Mouse (Mus musculus): ENCODE data around the gene Rragd. TPM values are rescaled to one million over a fixed set of nuclear protein-coding genes. Genes with fewer than 3 reads are reported as not detected.
A peak's percentile ranks its signal among the peaks of the same experiment; 100 is the strongest.
"Not testable (repeated sequence)": the region's sequence is repeated elsewhere in the genome, so short reads cannot be mapped to it uniquely, and the experiment has no call there.

The Rragd gene
- polyA plus RNA-seq, 1 experiment from 2014 or later: 26.6 TPM

DNA sequence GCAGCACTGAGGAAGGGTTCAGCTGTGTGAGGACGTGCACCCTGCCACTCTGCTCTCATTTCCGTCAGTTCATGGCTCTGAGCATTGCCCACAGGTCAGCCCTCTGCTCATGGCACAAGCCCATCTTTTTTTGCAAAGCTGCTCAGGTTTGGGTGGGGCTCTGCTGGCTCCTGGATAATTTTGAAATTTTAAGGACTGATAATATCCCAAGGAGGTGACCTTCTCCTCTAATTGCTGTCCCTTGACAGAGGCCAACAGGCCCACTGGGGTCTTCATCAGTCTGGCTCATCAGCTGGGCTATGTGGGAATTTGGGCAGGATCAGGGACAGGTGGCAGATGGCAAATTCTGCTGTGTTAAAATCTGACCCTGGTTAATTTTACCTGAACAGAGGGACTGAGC lies 6.5 kb downstream of the Rragd start:
- Histone ChIP-seq H3K4me1 (peaks cover 19% of the 10 kb centered on the region), H3K4me2 (replicated peaks) (no peak overlapping the region), H3K9ac (replicated peaks) (no peak overlapping the region), H3K9me3 (no peaks in the 10 kb centered on the region), H3K27ac (replicated peaks) (no peak overlapping the region), H3K4me3 (no peak overlapping the region), H3K27me3 (no peaks in the 10 kb centered on the region), H3K36me3 (no peaks in the 10 kb centered on the region)
- 77% methylated on average over 2 of the region's 2 CpGs for WGBS
- no peak for ATAC-seq (replicated peaks)

DNA sequence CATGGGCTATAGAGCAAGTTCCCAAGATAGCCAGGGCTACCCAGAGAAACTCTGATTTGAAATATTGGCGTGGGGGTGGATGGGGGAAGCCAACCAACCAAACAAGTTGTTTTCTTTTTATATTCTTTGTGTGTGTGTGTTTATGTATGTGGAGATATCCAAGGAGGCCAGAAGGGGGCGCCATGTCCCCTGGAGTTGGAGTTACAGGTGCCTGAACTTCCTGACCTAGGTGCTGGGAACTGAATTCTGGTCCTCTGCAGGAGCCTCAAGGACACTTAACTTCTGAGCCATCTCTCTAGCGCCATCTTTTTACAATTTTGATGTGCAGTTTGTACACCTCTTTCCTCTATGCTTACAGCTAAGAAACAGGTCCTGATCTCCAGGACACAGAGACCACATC lies 11.3 kb downstream of the Rragd start:
- Histone ChIP-seq H3K4me1 (no peaks in the 10 kb centered on the region), H3K4me2 (replicated peaks) (no peak overlapping the region), H3K4me3 (no peak overlapping the region), H3K27ac (replicated peaks) (no peak overlapping the region), H3K9ac (replicated peaks) (no peak overlapping the region), H3K27me3 (no peaks in the 10 kb centered on the region), H3K36me3 (no peaks in the 10 kb centered on the region), H3K9me3 (no peaks in the 10 kb centered on the region)
- WGBS: 78% methylated on average over 3 of the region's 3 CpGs
- no peak for ATAC-seq (replicated peaks)

DNA sequence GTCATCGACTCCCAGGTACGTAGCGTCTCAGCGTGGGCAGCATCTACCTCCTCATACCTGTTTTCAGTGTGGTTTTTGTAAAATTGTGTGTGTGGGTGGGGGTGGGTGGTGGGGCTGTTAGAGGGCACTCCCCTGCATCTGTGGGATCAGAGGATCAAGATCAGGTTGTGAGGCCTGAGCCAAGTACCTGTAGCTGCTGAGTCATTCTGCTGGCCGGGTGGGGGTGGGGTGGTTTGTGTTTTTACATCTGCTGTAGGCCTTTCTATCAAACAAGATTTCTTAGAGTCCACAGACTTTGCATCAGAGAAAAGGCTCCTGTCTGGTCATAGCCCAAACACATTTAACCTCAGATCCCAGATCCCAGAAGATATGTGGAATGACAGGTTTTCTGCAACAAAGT lies 13.2 kb downstream of the Rragd start:
- ATAC-seq (replicated peaks): no peak
- 97% methylated on average over 5 of the region's 5 CpGs for WGBS
- Histone ChIP-seq H3K4me2 (replicated peaks) (no peak overlapping the region), H3K4me3 (no peak overlapping the region), H3K9me3 (no peaks in the 10 kb centered on the region), H3K9ac (replicated peaks) (no peak overlapping the region), H3K27me3 (no peaks in the 10 kb centered on the region), H3K4me1 (no peaks in the 10 kb centered on the region), H3K27ac (replicated peaks) (no peak overlapping the region), H3K36me3 (no peaks in the 10 kb centered on the region)

DNA sequence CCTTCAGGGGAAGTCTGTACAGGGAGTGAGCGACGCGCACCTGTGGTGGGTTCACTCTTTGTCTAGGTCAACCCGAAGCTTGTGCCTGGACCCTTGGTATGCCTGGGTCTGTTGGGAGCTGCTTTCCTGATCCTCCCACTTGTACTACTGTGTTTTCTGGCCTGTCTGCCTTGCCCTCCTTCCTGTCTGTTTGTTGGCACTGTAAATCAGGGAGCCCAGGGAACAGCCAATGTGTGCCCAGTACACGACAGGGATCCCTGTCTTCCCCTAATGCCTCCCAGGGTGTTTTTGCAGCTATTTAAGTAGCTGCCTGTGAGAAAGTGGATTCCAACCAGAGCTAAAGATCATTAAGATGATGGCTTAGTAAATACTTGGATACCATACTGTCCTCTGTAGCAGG lies 14.7 kb downstream of the Rragd start:
- Histone ChIP-seq H3K4me1 (no peaks in the 10 kb centered on the region), H3K27ac (replicated peaks) (no peak overlapping the region), H3K4me2 (replicated peaks) (no peak overlapping the region), H3K36me3 (no peaks in the 10 kb centered on the region), H3K9ac (replicated peaks) (no peak overlapping the region), H3K4me3 (no peak overlapping the region), H3K9me3 (no peaks in the 10 kb centered on the region), H3K27me3 (no peaks in the 10 kb centered on the region)
- no peak for ATAC-seq (replicated peaks)
- WGBS: 89% methylated on average over 5 of the region's 5 CpGs

DNA sequence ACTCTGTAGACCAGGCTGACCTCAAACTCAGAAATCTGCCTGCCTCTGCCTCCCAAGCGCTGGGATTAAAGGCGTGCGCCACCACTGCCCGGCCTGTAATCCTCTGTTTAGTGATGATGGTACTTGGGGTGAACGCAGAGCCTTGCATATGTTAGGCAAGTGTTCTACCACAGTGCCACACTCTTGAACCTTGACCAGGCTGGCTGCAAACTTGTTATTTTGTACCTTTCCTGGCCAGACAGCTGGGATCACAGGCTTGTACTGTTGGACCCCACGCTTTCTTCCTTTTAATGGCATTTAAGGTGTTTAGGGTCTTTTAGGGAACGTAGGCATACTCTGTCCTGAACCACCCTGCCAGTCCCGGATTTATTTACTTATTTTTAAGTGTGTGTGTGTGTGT lies 16.2 kb downstream of the Rragd start:
- no peak overlapping the region for H3K27ac ChIP-seq (replicated peaks)
- no peak overlapping the region for H3K4me2 ChIP-seq (replicated peaks)
- ATAC-seq (replicated peaks): no peak
- H3K9ac ChIP-seq (replicated peaks): no peak overlapping the region
- H3K27me3 ChIP-seq: no peaks in the 10 kb centered on the region
- H3K4me3 ChIP-seq: no peak overlapping the region
- H3K4me1 ChIP-seq: no peaks in the 10 kb centered on the region
- H3K36me3 ChIP-seq: no peaks in the 10 kb centered on the region
- no peaks in the 10 kb centered on the region for H3K9me3 ChIP-seq
- WGBS: 95% methylated on average over 8 of the region's 8 CpGs

DNA sequence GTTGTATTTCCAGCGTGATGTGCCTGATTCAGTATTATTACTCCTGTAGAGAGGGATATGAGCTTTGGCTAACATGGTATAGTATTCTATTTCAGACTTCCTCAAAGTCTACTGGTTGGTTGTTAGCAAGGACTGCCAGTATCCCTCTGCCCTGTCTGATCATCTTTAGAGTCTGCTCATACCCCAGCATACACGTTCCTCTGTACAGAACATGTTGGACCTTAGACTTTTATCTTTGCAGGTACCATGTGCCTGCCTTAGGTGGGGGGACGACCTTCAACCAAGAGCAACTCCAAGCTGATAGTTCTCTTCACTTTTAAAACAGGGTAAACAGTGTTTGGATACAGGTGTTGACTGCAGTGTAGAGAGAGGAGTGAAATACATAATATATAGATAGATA lies 19.2 kb downstream of the Rragd start:
- H3K9me3 ChIP-seq: no peaks in the 10 kb centered on the region
- no peak overlapping the region for H3K4me2 ChIP-seq (replicated peaks)
- no peaks in the 10 kb centered on the region for H3K27me3 ChIP-seq
- H3K9ac ChIP-seq (replicated peaks): no peak overlapping the region
- WGBS: 88% methylated on average over 3 of the region's 3 CpGs
- no peak overlapping the region for H3K4me3 ChIP-seq
- no peaks in the 10 kb centered on the region for H3K4me1 ChIP-seq
- peaks cover 5% of the 10 kb centered on the region; the same call in 1 of the 2 replicates for H3K36me3 ChIP-seq
- no peak overlapping the region for H3K27ac ChIP-seq (replicated peaks)
- no peak for ATAC-seq (replicated peaks)

DNA sequence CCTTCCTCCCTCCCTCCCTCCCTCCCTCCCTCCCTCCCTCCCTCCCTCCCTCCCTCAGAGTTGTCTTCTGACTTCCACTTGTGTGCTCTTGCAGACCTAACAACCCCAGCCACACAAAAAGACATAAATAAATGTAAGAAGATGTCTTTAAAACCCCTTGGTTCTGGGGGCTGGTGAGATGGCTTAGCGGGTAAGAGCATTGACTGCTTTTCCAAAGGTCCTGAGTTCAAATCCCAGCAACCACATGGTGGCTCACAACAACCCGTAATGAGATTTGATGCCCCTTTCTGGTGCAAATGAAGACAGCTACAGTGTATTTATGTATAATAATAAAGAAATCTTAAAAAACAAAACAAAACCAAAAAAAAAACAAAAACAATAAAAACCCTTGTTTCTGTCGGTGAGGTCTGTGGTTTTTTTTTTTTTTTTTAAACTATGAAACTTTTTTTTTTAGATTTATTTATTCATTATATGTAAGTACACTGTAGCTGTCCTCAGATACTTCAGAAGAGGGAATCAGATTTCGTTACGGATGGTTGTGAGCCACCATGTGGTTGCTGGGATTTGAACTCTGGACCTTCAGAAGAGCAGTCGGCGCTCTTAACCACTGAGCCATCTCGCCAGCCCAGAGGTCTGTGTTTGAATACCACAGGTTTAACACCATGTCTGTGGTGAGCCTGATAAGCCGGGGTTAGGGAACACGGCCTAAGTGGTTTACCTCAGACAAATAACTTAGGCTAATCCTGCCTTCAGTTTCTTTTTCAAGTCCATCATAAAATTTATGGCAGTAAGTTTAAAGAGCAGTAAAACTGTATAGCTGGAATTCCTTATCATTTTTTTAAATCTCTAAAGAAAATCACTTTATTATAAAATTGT lies 23.0 kb downstream of the Rragd start:
- H3K4me3 ChIP-seq; H3K27me3 ChIP-seq; H3K4me2 ChIP-seq (replicated peaks); H3K9ac ChIP-seq (replicated peaks); H3K9me3 ChIP-seq; ATAC-seq (replicated peaks); H3K27ac ChIP-seq (replicated peaks); H3K4me1 ChIP-seq; H3K36me3 ChIP-seq: not testable (repeated sequence)
- WGBS: 94% methylated on average over 10 of the region's 10 CpGs

DNA sequence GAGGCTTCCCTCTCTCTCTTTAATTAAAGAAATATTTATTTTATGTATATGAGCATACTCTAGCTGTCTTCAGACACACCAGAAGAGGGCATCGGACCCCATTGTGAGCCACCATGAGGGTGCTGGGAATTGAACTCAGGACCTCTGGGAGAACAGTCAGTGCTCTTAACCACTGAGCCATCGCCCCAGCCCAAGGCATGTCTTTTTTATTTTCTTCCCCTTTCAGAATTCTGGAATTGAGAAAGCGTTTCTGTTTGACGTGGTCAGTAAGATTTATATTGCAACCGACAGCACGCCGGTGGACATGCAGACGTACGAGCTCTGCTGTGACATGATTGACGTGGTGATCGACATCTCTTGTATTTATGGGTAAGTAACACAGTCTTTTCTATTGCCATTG lies 24.0 kb downstream of the Rragd start:
- no peaks in the 10 kb centered on the region for H3K9me3 ChIP-seq
- H3K27me3 ChIP-seq: no peaks in the 10 kb centered on the region
- no peak overlapping the region for H3K27ac ChIP-seq (replicated peaks)
- H3K4me1 ChIP-seq: no peaks in the 10 kb centered on the region
- WGBS: 94% methylated on average over 11 of the region's 11 CpGs
- H3K36me3 ChIP-seq: peaks cover 5% of the 10 kb centered on the region; the same call in 1 of the 2 replicates
- no peak for ATAC-seq (replicated peaks)
- H3K4me2 ChIP-seq (replicated peaks): no peak overlapping the region
- H3K4me3 ChIP-seq: no peak overlapping the region
- no peak overlapping the region for H3K9ac ChIP-seq (replicated peaks)

DNA sequence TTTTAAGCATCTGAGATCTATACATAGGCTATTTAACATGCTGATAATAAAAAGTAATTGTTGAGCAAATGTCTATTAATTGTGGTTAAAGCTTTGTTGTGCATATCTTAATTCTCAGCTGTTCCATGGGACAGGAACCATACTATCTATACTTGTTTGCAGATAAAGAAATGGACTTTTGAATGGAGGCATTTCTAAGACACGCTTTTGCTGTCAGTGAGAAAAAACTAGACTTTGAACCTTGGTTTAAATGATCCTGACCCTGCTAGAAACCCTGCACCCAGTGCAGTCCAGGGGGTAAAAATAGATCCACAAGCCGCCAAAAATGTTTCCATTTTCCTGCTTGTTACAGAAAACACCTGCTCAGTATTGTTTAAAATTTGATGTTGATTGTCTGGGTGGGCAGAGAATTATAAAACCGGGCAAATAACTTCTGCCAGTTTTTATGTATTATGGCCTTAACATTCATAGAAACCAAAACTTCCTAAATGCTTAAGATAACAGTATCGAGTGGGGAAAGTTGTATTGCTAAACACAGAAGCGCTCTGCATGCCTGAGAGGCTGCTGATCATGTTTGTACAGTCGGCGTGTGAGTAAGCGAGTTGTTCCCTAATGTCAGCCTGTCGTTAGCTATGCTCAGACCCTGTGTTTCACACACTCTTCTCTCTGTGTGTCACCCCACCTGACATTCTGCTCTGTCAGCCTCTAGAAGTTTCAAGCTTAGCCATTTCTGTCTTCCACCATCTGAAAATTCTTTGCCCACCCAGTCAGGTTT lies 24.8 kb downstream of the Rragd start:
- no peak for ATAC-seq (replicated peaks)
- peaks cover 5% of the 10 kb centered on the region; the same call in 1 of the 2 replicates for H3K36me3 ChIP-seq
- no peak overlapping the region for H3K4me3 ChIP-seq
- no peak overlapping the region for H3K9ac ChIP-seq (replicated peaks)
- H3K4me1 ChIP-seq: no peaks in the 10 kb centered on the region
- H3K9me3 ChIP-seq: no peaks in the 10 kb centered on the region
- no peak overlapping the region for H3K27ac ChIP-seq (replicated peaks)
- no peaks in the 10 kb centered on the region for H3K27me3 ChIP-seq
- WGBS: 79% methylated on average over 9 of the region's 9 CpGs
- no peak overlapping the region for H3K4me2 ChIP-seq (replicated peaks)

DNA sequence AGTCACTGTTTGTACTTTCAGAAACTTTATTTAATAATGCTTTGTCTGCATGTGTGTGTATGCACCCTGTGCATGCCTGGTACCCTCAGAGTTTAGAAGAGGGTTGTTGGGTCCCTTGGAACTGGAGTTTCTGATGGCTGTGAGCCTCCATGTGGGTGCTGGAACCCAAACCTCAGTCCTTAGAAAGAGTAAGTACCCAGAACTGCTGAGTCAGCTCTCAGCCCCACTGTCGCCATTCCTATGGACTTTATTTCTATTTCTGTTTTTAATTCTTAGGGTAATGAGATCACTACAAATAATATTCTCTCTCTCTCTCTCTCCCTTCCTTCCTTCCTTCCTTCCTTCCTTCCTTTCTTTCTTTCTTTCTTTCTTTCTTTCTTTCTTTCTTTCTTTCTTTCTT lies 27.2 kb downstream of the Rragd start:
- Histone ChIP-seq H3K4me2 (replicated peaks) (no peak overlapping the region), H3K4me1 (no peaks in the 10 kb centered on the region), H3K9ac (replicated peaks) (no peak overlapping the region), H3K36me3 (0 out of 2 replicates have a peak, but pooled peaks cover 10% of the 10 kb centered on the region), H3K9me3 (no peaks in the 10 kb centered on the region), H3K27me3 (no peaks in the 10 kb centered on the region), H3K4me3 (no peak overlapping the region), H3K27ac (replicated peaks) (no peak overlapping the region)
- ATAC-seq (replicated peaks): no peak
- WGBS: 81% methylated on average over 1 of the region's 1 CpGs

DNA sequence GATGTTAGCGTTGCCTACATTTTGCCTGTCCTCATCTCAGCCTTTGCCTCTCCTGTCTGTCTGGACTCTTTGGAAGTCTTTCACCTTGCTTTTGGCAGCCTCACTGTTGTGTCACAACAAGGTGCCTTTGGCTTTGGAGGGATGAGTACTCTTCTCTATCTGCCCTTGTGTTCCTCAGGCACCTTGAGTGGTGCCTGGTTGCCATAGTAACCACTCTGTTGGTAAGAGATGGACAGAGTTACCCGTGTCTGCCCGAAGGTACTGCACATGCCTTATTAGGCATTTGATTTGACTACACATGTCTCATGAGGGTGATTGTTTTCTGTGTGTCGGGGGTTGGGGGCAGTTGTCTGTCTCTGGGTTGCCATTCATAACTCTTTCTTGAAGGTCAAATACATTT lies 29.6 kb downstream of the Rragd start:
- H3K4me2 ChIP-seq (replicated peaks): no peak overlapping the region
- WGBS: 76% methylated on average over 4 of the region's 4 CpGs
- H3K27me3 ChIP-seq: no peaks in the 10 kb centered on the region
- ATAC-seq (replicated peaks): no peak
- H3K9me3 ChIP-seq: no peaks in the 10 kb centered on the region
- H3K4me1 ChIP-seq: no peaks in the 10 kb centered on the region
- H3K9ac ChIP-seq (replicated peaks): no peak overlapping the region
- no peak overlapping the region for H3K4me3 ChIP-seq
- H3K27ac ChIP-seq (replicated peaks): no peak overlapping the region
- H3K36me3 ChIP-seq: 0 out of 2 replicates have a peak, but pooled peaks cover 10% of the 10 kb centered on the region

DNA sequence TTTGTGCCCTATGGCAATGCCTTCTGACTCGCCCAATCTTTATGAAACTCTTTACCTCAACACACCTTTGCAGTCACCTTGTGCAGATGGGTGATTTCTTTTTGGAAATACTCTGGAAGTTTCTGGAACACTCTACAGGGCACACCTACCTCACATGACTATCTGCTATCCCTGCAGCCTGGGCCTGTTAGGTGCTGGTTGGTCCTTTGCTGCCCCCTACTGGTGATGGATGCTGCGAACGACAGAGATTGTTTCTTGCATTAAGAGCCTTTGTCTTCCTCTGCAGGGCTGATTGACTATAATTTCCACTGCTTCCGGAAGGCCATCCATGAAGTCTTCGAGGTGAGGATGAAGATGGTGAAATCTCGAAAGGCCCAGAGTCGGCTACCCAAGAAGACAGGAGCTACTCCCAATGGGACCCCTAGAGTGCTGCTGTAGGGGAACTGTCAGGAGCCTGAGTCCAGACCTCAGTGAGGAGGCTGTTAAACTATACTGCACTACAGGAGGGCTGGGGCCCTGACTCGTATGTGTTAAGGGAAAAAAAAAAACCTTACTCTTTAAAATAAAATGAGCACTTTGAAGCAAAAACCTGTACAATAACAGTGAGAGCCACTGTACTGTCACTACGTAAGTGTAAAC lies 35.6 kb downstream of the Rragd start:
- 44% methylated on average over 9 of the region's 9 CpGs for WGBS

More for the DNA sequence above, 35.6 kb downstream of the Rragd start:
- Histone ChIP-seq H3K9ac (replicated peaks) (no peak overlapping the region), H3K36me3 (0 out of 2 replicates have a peak, but pooled peaks cover 15% of the 10 kb centered on the region), H3K4me2 (replicated peaks) (no peak overlapping the region), H3K4me1 (no peaks in the 10 kb centered on the region), H3K9me3 (no peaks in the 10 kb centered on the region), H3K4me3 (no peak overlapping the region), H3K27ac (replicated peaks) (no peak overlapping the region), H3K27me3 (no peaks in the 10 kb centered on the region)
- ATAC-seq (replicated peaks): peak; percentile 94
